Mouse (Mus musculus): ENCODE results near the gene Slc16a6. TPM values are rescaled to one million over a fixed set of nuclear protein-coding genes. Genes with fewer than 3 reads are reported as not detected.

Gene Slc16a6
- total RNA-seq, 2 experiments from 2014 or later, result 7.7 to 8.8 TPM

GRCm38 (mm10) chr11:109420567-109420962, 52.8 kb downstream of the Slc16a6 start:
- DNase-seq (ENCODE audit: low spot score), result no peak
- intact Hi-C loops (cut with DNase I), result loop anchor here (5.0 kb wide), 3 partner anchors 38 to 173 kb away; no protein-coding TSS in a partner anchor

- intact Hi-C loops (cut with DNase I), result loop anchor here (5.0 kb wide), 3 partner anchors 38 to 173 kb away; no protein-coding TSS in a partner anchor
- DNase-seq (ENCODE audit: low spot score), result no peak
Observed at GRCm38 (mm10) chr11:109419961-109420566, 53.3 kb downstream of the Slc16a6 start.

- no peak for DNase-seq (ENCODE audit: low spot score)
- intact Hi-C loops (cut with DNase I), result no loop called here
Observed at GRCm38 (mm10) chr11:109419461-109419860, 53.9 kb downstream of the Slc16a6 start.

GRCm38 (mm10) chr11:109417472-109418040, 55.8 kb downstream of the Slc16a6 start:
- no peak for DNase-seq (ENCODE audit: low spot score)
- intact Hi-C loops (cut with DNase I), result no loop called here

GRCm38 (mm10) chr11:109416709-109417420, 56.5 kb downstream of the Slc16a6 start:
- intact Hi-C loops (cut with DNase I), result no loop called here

GRCm38 (mm10) chr11:109414802-109415201, 58.6 kb downstream of the Slc16a6 start:
- no peak for DNase-seq (ENCODE audit: low spot score)
- intact Hi-C loops (cut with DNase I), result no loop called here

More at GRCm38 (mm10) chr11:109416709-109417420, 56.5 kb downstream of the Slc16a6 start:
- DNase-seq (ENCODE audit: low spot score), result no peak

GRCm38 (mm10) chr11:109413617-109414016, 59.8 kb downstream of the Slc16a6 start, which contains the start of gene 9930022D16Rik:
9930022D16Rik (plus strand) TSS chr11:109413917.
- DNase-seq (ENCODE audit: low spot score), result no peak
- intact Hi-C loops (cut with DNase I), result no loop called here

GRCm38 (mm10) chr11:109410197-109410980, 63.0 kb downstream of the Slc16a6 start:
- intact Hi-C loops (cut with DNase I), result no loop called here
- DNase-seq (ENCODE audit: low spot score), result no peak

- intact Hi-C loops (cut with DNase I), result no loop called here
- no peak for DNase-seq (ENCODE audit: low spot score)
Observed at GRCm38 (mm10) chr11:109406431-109406830, 67.0 kb downstream of the Slc16a6 start.

Small RNA genes within 50 kb of the gene (microRNA-seq; reads per million reads assigned to microRNA genes)
- not detected for gene Gm25540

Other genes starting within 250 kb of the Slc16a6 start
- under 1 TPM; 0.10 to 0.14 TPM for gene Rgs9, start 175.5 kb downstream of the Slc16a6 start, total RNA-seq (2021)
- gene Gna13, start 110.8 kb downstream of the Slc16a6 start, total RNA-seq (2021), result 10 to 100 TPM; 30.3 to 30.6 TPM
- gene 9930022D16Rik, start 59.7 kb downstream of the Slc16a6 start, total RNA-seq (2021), result not detected
- 10 to 100 TPM; 51.4 to 60.5 TPM for gene Amz2, start 47.7 kb downstream of the Slc16a6 start, total RNA-seq (2021)
- 1 to 10 TPM; 1.3 to 1.9 TPM for gene Arsg, start 224 bp downstream of the Slc16a6 start, total RNA-seq (2021)
- 100 to 1,000 TPM; 105 to 107 TPM for gene Wipi1, start 138.4 kb upstream of the Slc16a6 start, total RNA-seq (2021)
- gene Prkar1a, start 175.8 kb upstream of the Slc16a6 start, total RNA-seq (2021), result 100 to 1,000 TPM; 330 to 341 TPM
- gene Fam20a, start 248.7 kb upstream of the Slc16a6 start, total RNA-seq (2021), result 1 to 10 TPM; 4.3 to 4.9 TPM

Measured in heart, postnatal 25 days (tissue).